Mouse (Mus musculus): Measurements from ENCODE around the gene Ecm2.

Ecm2 gene

GRCm38 (mm10) chr13:49507176-49507575, 2.6 kb downstream of the Ecm2 start:
- no peak for DNase-seq (ENCODE audit: low spot score)

- no peak for DNase-seq (ENCODE audit: low spot score)
These were observed 14.2 kb downstream of the Ecm2 start for GRCm38 (mm10) chr13:49518761-49519160.

DNA sequence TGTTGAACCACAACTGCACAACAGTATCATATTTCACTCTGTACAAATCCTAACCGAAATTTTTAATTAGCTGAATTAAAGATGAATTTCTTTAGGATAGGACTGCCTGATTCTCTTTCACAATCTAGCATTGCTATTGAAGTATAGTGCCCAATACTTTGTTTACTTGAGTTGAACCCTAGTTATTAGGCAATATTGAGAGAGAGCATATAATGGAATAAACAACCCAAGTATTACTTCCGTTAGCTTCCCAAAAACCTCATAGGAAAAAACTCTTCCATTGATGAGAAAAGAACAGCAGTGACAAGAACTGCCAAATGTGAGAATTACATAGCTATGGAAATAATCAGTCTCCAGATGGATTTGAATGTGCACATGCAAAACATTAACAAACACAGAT, 21.6 kb downstream of the Ecm2 start:
- DNase-seq (ENCODE audit: low spot score), result no peak

- no peak for DNase-seq (ENCODE audit: low spot score)
These were observed 26.0 kb downstream of the Ecm2 start for GRCm38 (mm10) chr13:49530636-49531035.

GRCm38 (mm10) chr13:49536946-49537345, 32.3 kb downstream of the Ecm2 start:
- DNase-seq (ENCODE audit: low spot score), result no peak

DNA sequence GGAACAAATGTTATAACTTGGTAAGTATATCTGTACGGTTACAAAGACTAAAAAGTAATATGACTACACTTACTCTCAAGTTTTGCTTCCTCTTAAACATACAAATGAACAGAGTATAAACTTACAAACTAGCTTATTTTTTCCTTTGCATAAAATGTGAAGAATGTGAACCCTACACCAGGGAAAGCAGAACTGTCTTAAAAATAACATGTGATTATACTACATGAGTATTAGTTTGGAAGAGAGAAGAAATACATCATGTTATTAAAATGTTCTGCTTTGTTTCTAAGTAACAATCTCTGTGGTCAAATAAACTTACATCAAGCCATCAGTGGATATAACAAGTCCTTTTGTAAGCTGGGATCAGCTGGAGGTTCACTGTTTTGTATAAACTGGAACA, 34.1 kb downstream of the Ecm2 start:
- DNase-seq (ENCODE audit: low spot score), result no peak

DNA sequence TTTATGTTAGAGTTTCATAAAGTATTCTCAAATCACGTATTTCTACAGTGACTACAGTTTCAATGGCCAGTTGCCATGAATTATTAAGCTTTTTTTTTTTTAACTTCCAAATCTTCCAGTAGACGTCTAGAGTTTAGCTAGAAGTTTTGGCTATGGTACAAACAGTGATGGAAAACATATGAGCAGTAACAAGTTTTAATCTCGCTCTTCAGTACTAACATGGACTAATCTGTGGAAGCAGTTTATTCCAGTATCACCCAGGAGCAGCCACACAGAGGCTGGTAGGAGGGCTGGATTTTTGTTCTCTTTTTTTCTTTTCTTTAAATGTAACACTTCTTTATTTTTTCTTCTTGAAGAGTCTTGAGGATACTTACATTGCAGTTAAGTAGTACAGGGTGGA, 39.7 kb downstream of the Ecm2 start, which contains the start of gene Aspn:
Gene Aspn (plus strand): TSS at position 165 of the 400 bp plus-strand sequence.
- DNase-seq (ENCODE audit: low spot score), result no peak

- DNase-seq (ENCODE audit: low spot score), result no peak
These were observed 41.0 kb downstream of the Ecm2 start for GRCm38 (mm10) chr13:49545646-49546045.

- DNase-seq (ENCODE audit: low spot score), result no peak
These were observed 41.9 kb downstream of the Ecm2 start for GRCm38 (mm10) chr13:49546517-49546916.

DNA sequence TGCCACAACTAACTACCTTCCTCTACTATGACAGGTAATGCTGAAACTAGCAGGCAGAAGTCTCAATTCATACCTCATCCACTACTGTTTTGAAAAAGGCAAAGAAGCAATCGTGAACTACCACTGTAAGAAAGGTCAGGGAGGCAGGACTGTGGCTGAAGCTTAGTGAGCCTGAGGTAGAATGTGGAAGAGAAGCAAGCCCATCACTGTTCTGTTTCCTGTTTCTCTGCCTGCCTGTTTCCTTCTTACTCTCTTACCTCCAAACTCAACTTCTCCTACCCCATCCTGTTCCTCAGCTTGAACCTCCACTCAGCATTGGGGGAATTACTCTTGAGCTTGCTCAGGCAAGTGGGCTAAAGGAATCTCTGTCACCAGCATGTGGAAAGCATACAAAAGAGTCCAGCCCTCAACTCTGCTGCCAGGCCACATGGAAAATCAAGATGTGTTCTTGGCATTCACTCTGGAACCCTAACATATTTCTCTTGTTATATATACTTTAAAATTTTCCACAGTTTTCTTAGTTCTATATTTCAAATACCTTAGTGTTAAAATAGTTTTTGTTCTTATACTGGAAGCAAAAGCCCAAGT, 43.0 kb downstream of the Ecm2 start:
- DNase-seq (ENCODE audit: low spot score), result no peak

DNA sequence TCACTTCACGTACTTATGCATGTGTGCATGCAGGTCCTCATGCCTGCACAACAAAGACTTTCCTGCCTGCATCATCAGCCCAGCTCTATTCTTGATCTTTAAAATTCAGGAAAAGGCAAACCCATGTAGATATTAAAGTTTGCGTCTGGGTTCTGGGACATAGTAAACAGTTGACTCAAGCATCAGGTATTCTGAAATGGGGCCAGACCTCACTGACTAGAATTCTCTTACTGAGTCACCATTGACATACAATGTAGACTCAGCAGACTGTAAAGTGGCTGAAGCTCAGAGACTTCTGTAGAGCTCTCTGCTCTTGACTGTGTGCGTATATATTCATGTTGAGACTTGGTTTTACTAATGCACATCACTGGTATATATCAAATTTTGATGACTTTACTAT, 45.0 kb downstream of the Ecm2 start:
- no peak for DNase-seq (ENCODE audit: low spot score)

- no peak for DNase-seq (ENCODE audit: low spot score)
These were observed 49.9 kb downstream of the Ecm2 start for GRCm38 (mm10) chr13:49554519-49554918.

DNA sequence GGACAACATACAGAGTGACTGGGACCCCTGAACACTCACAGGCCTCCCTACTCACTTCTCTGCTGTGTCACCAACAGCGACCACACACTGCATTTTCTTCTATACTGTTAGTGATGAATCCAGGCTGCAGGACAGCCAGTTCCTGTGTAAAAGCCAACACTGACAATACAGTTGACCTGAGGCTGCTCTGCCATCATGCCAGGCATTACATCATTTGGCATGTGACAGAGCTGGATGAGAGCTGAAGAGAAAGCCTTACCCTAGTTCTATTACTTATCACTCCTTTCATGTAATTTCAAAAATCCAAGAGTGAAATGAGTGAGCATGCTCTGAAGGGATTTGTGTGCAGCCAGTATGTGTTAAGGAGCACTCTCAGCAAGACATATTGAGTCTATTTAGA, 51.6 kb downstream of the Ecm2 start:
- no peak for DNase-seq (ENCODE audit: low spot score)

- no peak for DNase-seq (ENCODE audit: low spot score)
These were observed 52.3 kb downstream of the Ecm2 start for GRCm38 (mm10) chr13:49556924-49557323.

GRCm38 (mm10) chr13:49559185-49559584, 54.6 kb downstream of the Ecm2 start:
- no peak for DNase-seq (ENCODE audit: low spot score)

DNA sequence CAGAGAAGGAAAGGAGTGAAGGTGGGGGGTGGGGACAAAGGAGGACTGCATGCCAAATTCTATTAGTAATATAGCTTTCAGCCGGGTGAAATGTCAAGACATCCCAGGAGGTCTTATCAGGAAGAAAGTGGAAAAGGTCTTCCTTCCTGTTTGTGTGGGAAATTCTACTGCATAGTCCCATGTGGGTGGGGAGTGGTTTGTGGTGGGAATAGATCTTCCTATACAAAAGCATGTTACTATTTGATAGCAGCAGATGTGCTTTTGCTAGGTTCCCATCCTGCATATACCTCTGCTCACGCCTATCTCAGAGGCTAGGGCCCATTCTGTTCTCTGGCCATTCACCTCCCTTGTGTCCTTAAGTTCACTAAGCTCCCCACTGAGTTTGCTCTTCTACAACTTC, 56.3 kb downstream of the Ecm2 start:
- no peak for DNase-seq (ENCODE audit: low spot score)

DNA sequence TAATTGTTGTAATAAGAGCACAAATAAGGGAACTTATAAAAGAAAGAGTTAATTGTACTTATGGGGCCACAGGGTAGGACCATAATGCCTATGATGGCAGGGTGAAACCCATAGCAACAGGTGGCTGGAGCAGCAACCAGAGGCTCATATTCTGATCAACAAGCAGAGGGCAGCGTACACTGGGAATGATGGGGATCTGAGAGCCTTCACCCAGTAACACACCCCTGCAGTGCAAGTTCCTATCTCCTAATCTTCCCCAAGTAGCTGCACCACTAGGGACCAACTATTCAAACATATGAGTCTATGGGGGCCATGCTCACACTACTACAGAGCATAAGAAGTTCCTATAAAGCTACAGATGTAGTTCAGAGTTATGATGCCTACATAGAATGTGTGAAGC, 59.7 kb downstream of the Ecm2 start:
- no peak for DNase-seq (ENCODE audit: low spot score)

DNA sequence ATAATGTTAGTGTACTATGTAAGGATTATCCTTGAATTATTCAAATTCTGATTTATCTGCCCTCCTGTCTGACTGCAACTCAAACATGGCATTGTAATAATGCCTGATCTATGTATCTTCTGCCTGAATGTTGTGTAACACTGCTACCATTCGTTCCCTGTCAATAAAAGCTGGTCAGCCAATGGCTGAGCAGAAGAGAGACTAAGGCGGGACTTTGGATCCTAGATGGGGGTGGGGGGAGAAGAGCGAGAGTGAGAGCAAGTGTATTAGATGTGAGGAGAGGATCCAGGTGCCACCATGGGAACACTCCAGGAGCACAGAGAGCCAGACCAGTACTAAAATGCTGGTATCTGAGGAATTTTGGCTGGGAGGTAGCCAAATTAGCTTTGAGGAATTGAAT, 65.8 kb downstream of the Ecm2 start:
- no peak for DNase-seq (ENCODE audit: low spot score)

GRCm38 (mm10) chr13:49571418-49571817, 66.8 kb downstream of the Ecm2 start:
- DNase-seq (ENCODE audit: low spot score), result no peak

GRCm38 (mm10) chr13:49581541-49582530, 77.2 kb downstream of the Ecm2 start, which contains the start of gene Omd:
TSS of gene Omd (plus strand) at chr13:49582462.
- DNase-seq (ENCODE audit: low spot score), result no peak

Measured in layer of hippocampus, adult 11-12 months (tissue).